Mouse (Mus musculus): ENCODE data around the gene Gfra1. TPM values are rescaled to one million over a fixed set of nuclear protein-coding genes. Genes with fewer than 3 reads are reported as not detected.

The Gfra1 gene
- polyA plus RNA-seq, 1 experiment from 2014 or later = 7.4 TPM

- WGBS (ENCODE audit: insufficient replicate concordance) = 53% methylated on average over 7 of the region's 7 CpGs
- Histone ChIP-seq H3K27me3 (ENCODE audit: control insufficient read depth, insufficient read depth, low read depth, low read length) (no peaks in the 10 kb centered on the region), H3K36me3 (ENCODE audit: control insufficient read depth, insufficient read depth) (no peaks in the 10 kb centered on the region), H3K4me1 (ENCODE audit: control insufficient read depth, low read depth, low read length) (no peaks in the 10 kb centered on the region; the same call in 1 of the 2 replicates), H3K4me3 (ENCODE audit: low read depth, low read length) (no peak overlapping the region), H3K4me2 (ENCODE audit: low read depth, low read length) (no peak overlapping the region), H3K9ac (ENCODE audit: low read depth, low read length) (no peak overlapping the region), H3K9me3 (replicated peaks; ENCODE audit: control insufficient read depth, low read length) (no peaks in the 10 kb centered on the region), H3K27ac (ENCODE audit: low read length) (no peak overlapping the region; the same call in 1 of the 2 replicates)
- no peak for ATAC-seq (ENCODE audit: low read depth)
Observed at GRCm38 (mm10) chr19:58393121-58393520, 62.6 kb downstream of the Gfra1 start.

GRCm38 (mm10) chr19:58391796-58392195, 63.9 kb downstream of the Gfra1 start:
- Histone ChIP-seq H3K9me3 (replicated peaks; ENCODE audit: control insufficient read depth, low read length) (no peaks in the 10 kb centered on the region), H3K9ac (ENCODE audit: low read depth, low read length) (no peak overlapping the region), H3K4me3 (ENCODE audit: low read depth, low read length) (no peak overlapping the region), H3K36me3 (ENCODE audit: control insufficient read depth, insufficient read depth) (no peaks in the 10 kb centered on the region), H3K27me3 (ENCODE audit: control insufficient read depth, insufficient read depth, low read depth, low read length) (no peaks in the 10 kb centered on the region), H3K4me2 (ENCODE audit: low read depth, low read length) (no peak overlapping the region), H3K27ac (ENCODE audit: low read length) (no peak overlapping the region), H3K4me1 (ENCODE audit: control insufficient read depth, low read depth, low read length) (no peaks in the 10 kb centered on the region; the same call in 1 of the 2 replicates)
- no peak for ATAC-seq (ENCODE audit: low read depth)
- WGBS (ENCODE audit: insufficient replicate concordance) = 55% methylated on average over 5 of the region's 5 CpGs

DNA sequence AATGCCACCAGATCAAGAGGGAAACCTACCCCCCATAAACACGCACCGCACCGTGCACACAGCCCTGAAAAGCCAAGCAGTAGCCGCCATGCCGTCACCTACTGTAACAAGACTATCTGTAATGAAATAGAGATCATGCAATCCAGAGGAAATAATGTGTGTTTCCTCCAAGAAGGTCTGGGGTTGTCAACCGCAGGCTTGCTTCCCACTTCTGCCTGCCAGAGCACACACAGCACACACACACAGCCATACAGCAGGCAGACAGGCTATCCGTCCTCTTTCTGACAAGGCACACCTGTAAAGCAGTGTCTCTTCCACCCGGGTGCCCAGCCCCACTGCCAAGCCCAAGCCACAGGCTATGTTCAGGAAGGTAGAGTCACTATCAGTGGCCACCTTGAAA, 66.2 kb downstream of the Gfra1 start:
- whole genome bisulfite sequencing (ENCODE audit: insufficient replicate concordance) = 49% methylated on average over 8 of the region's 8 CpGs

DNA sequence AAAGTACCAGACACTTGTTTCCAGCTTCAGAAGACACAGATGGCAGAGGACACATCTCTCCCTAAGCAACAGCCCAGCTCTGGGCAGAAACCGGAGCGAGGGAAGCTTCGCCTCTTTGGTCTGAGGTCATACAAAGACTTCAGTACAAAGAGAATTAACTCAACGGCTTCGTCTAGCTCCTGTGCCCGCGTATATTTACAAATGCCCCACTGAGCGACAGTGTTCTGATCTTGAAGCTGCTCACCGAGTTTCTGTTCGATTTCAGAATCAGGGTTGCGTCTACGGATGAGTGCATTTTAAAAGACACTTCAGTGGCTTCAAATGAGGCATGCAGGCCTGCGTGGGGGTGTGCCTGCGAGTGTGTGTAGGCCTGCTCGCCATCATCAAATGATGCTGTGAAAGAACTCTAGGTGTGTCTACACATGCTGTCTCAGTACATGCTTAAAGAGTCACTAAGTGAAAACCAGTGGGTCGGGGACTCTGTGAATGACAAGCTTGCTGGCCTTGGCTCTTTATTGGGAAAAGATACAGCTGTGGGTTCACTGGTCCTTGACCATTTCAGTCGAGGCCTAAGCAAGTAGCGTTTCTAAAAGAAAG, 66.8 kb downstream of the Gfra1 start:
- WGBS (ENCODE audit: insufficient replicate concordance) = 73% methylated on average over 18 of the region's 18 CpGs

More for the DNA sequence above, 66.2 kb downstream of the Gfra1 start:
- no peaks in the 10 kb centered on the region for H3K27me3 ChIP-seq (ENCODE audit: control insufficient read depth, insufficient read depth, low read depth, low read length)
- H3K4me1 ChIP-seq (ENCODE audit: control insufficient read depth, low read depth, low read length) = no peaks in the 10 kb centered on the region
- ATAC-seq (ENCODE audit: low read depth) = no peak
- H3K36me3 ChIP-seq (ENCODE audit: control insufficient read depth, insufficient read depth) = no peaks in the 10 kb centered on the region
- H3K4me3 ChIP-seq (ENCODE audit: low read depth, low read length) = no peak overlapping the region
- no peak overlapping the region for H3K9ac ChIP-seq (ENCODE audit: low read depth, low read length)
- no peaks in the 10 kb centered on the region for H3K9me3 ChIP-seq (replicated peaks; ENCODE audit: control insufficient read depth, low read length)
- H3K4me2 ChIP-seq (ENCODE audit: low read depth, low read length) = no peak overlapping the region
- no peak overlapping the region for H3K27ac ChIP-seq (ENCODE audit: low read length)

GRCm38 (mm10) chr19:58383273-58383672, 72.4 kb downstream of the Gfra1 start:
- no peak overlapping the region for H3K9ac ChIP-seq (ENCODE audit: low read depth, low read length)
- H3K9me3 ChIP-seq (replicated peaks; ENCODE audit: control insufficient read depth, low read length) = no peaks in the 10 kb centered on the region
- H3K36me3 ChIP-seq (ENCODE audit: control insufficient read depth, insufficient read depth) = no peaks in the 10 kb centered on the region
- no peak overlapping the region for H3K27ac ChIP-seq (ENCODE audit: low read length)
- no peaks in the 10 kb centered on the region; the same call in 1 of the 2 replicates for H3K4me1 ChIP-seq (ENCODE audit: control insufficient read depth, low read depth, low read length)
- no peak overlapping the region for H3K4me3 ChIP-seq (ENCODE audit: low read depth, low read length)
- H3K27me3 ChIP-seq (ENCODE audit: control insufficient read depth, insufficient read depth, low read depth, low read length) = no peaks in the 10 kb centered on the region
- ATAC-seq (ENCODE audit: low read depth) = no peak
- 50% methylated on average over 3 of the region's 3 CpGs for WGBS (ENCODE audit: insufficient replicate concordance)
- no peak overlapping the region for H3K4me2 ChIP-seq (ENCODE audit: low read depth, low read length)

More for the DNA sequence above, 66.8 kb downstream of the Gfra1 start:
- H3K4me2 ChIP-seq (ENCODE audit: low read depth, low read length) = no peak overlapping the region
- H3K27me3 ChIP-seq (ENCODE audit: control insufficient read depth, insufficient read depth, low read depth, low read length) = no peaks in the 10 kb centered on the region
- H3K4me3 ChIP-seq (ENCODE audit: low read depth, low read length) = no peak overlapping the region
- ATAC-seq (ENCODE audit: low read depth) = no peak
- H3K4me1 ChIP-seq (ENCODE audit: control insufficient read depth, low read depth, low read length) = no peaks in the 10 kb centered on the region
- no peak overlapping the region for H3K9ac ChIP-seq (ENCODE audit: low read depth, low read length)
- H3K27ac ChIP-seq (ENCODE audit: low read length) = no peak overlapping the region
- no peaks in the 10 kb centered on the region for H3K9me3 ChIP-seq (replicated peaks; ENCODE audit: control insufficient read depth, low read length)
- H3K36me3 ChIP-seq (ENCODE audit: control insufficient read depth, insufficient read depth) = no peaks in the 10 kb centered on the region

DNA sequence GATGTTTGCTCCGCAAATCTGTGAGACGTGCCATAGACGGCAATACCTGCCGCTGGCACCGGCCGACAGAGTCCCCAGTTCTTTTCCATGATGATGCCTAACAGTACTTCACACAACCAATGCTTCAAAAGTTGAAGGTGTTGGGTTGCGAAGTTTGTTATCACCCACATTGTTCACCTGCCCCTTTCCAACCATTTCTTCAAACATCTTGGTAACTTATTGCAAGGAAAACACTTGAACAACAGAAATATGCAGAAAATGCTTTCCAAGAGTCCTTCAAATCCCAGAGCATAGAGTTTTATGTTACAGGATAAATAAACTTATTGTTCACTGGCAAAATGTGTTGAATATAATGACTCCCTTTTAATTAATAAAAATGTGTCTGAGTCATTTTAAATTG, 73.2 kb downstream of the Gfra1 start:
- H3K9ac ChIP-seq (ENCODE audit: low read depth, low read length) = no peak overlapping the region
- no peak overlapping the region for H3K27ac ChIP-seq (ENCODE audit: low read length)
- H3K36me3 ChIP-seq (ENCODE audit: control insufficient read depth, insufficient read depth) = no peaks in the 10 kb centered on the region
- no peak overlapping the region for H3K4me2 ChIP-seq (ENCODE audit: low read depth, low read length)
- H3K9me3 ChIP-seq (replicated peaks; ENCODE audit: control insufficient read depth, low read length) = no peaks in the 10 kb centered on the region
- 79% methylated on average over 7 of the region's 7 CpGs for WGBS (ENCODE audit: insufficient replicate concordance)
- peaks cover 3% of the 10 kb centered on the region for H3K4me1 ChIP-seq (ENCODE audit: control insufficient read depth, low read depth, low read length)
- no peaks in the 10 kb centered on the region for H3K27me3 ChIP-seq (ENCODE audit: control insufficient read depth, insufficient read depth, low read depth, low read length)
- H3K4me3 ChIP-seq (ENCODE audit: low read depth, low read length) = no peak overlapping the region
- no peak for ATAC-seq (ENCODE audit: low read depth)

DNA sequence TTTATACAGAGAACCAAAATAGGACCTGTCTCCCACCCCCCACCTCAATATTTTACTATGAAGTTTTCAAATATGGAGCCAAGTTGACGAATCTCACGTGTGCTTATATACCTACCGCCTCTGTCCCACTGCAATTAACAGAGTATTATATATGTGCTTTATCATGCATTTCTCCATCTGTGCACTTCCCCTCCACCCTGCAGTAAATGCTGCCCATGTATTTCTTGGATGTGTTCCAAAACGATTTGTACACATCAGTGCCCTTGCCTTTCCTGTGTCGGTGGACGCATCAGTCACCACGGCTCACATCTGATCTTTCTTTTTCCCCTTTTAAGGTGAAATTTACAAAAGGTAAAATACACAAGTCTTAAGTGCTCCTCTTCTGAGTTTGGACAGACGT, 77.7 kb downstream of the Gfra1 start:
- Histone ChIP-seq H3K27me3 (ENCODE audit: control insufficient read depth, insufficient read depth, low read depth, low read length) (no peaks in the 10 kb centered on the region), H3K4me3 (ENCODE audit: low read depth, low read length) (no peak overlapping the region), H3K27ac (ENCODE audit: low read length) (no peak overlapping the region), H3K36me3 (ENCODE audit: control insufficient read depth, insufficient read depth) (no peaks in the 10 kb centered on the region), H3K4me2 (ENCODE audit: low read depth, low read length) (no peak overlapping the region), H3K9me3 (replicated peaks; ENCODE audit: control insufficient read depth, low read length) (no peaks in the 10 kb centered on the region), H3K9ac (ENCODE audit: low read depth, low read length) (no peak overlapping the region), H3K4me1 (ENCODE audit: control insufficient read depth, low read depth, low read length) (peaks cover 3% of the 10 kb centered on the region)
- no peak for ATAC-seq (ENCODE audit: low read depth)
- 52% methylated on average over 8 of the region's 8 CpGs for WGBS (ENCODE audit: insufficient replicate concordance)

DNA sequence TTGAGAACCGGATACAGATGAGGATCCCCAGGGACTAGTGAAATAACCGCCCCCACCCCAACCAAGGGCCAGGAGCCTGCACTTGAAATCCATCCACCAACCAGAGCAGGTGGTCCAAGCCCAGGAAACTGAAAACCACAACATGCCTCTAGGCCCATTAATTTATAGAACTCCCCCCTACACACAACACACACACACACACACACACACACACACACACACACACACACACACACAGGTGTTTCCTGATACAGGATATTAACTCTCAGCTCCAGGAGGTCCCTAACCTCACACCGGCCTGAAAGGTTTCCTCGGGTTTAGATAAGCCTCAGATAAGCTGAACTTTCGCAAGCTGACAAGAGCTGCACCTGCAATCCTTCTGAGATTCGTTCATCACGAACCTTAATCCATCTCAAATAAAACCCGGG, 79.0 kb downstream of the Gfra1 start:
- H3K27me3 ChIP-seq (ENCODE audit: control insufficient read depth, insufficient read depth, low read depth, low read length) = no peaks in the 10 kb centered on the region
- no peaks in the 10 kb centered on the region for H3K9me3 ChIP-seq (replicated peaks; ENCODE audit: control insufficient read depth, low read length)
- peaks cover 3% of the 10 kb centered on the region for H3K4me1 ChIP-seq (ENCODE audit: control insufficient read depth, low read depth, low read length)
- no peak overlapping the region for H3K4me2 ChIP-seq (ENCODE audit: low read depth, low read length)
- ATAC-seq (ENCODE audit: low read depth) = no peak
- no peaks in the 10 kb centered on the region for H3K36me3 ChIP-seq (ENCODE audit: control insufficient read depth, insufficient read depth)
- 27% methylated on average over 8 of the region's 8 CpGs for WGBS (ENCODE audit: insufficient replicate concordance)
- no peak overlapping the region for H3K9ac ChIP-seq (ENCODE audit: low read depth, low read length)
- H3K27ac ChIP-seq (ENCODE audit: low read length) = no peak overlapping the region
- no peak overlapping the region for H3K4me3 ChIP-seq (ENCODE audit: low read depth, low read length)

GRCm38 (mm10) chr19:58374648-58375047, 81.1 kb downstream of the Gfra1 start:
- ATAC-seq (ENCODE audit: low read depth) = no peak
- Histone ChIP-seq H3K9me3 (replicated peaks; ENCODE audit: control insufficient read depth, low read length) (no peaks in the 10 kb centered on the region), H3K4me1 (ENCODE audit: control insufficient read depth, low read depth, low read length) (peaks cover 3% of the 10 kb centered on the region), H3K27me3 (ENCODE audit: control insufficient read depth, insufficient read depth, low read depth, low read length) (no peaks in the 10 kb centered on the region), H3K36me3 (ENCODE audit: control insufficient read depth, insufficient read depth) (no peaks in the 10 kb centered on the region), H3K9ac (ENCODE audit: low read depth, low read length) (no peak overlapping the region), H3K4me2 (ENCODE audit: low read depth, low read length) (no peak overlapping the region), H3K27ac (ENCODE audit: low read length) (no peak overlapping the region), H3K4me3 (ENCODE audit: low read depth, low read length) (no peak overlapping the region)
- WGBS (ENCODE audit: insufficient replicate concordance) = 75% methylated on average over 5 of the region's 5 CpGs
